Mouse (Mus musculus): ENCODE measurements around the gene Fyn.

GRCm38 (mm10) chr10:39343551-39343950 is 25.1 kb upstream of the Fyn start:
- TF ChIP-seq PAX5 (IDR thresholded peaks at IDR 0.05; ENCODE audit: low read length) (no peak), CTCF (conservative IDR thresholded peaks at IDR 0.05 in 1 of 2, IDR thresholded peaks at IDR 0.05 in 1 of 2; ENCODE audit: low read depth in 2 of 2, low read length in 2 of 2) (no peak), E2F4 (IDR thresholded peaks at IDR 0.05; ENCODE audit: insufficient replicate concordance, low read depth, low read length) (no peak), UBTF (IDR thresholded peaks at IDR 0.05; ENCODE audit: low read depth, low read length) (no peak), POLR2A (IDR thresholded peaks at IDR 0.05; ENCODE audit: low read depth, low read length) (no peak), MAFK (IDR thresholded peaks at IDR 0.05; ENCODE audit: insufficient replicate concordance, low read length) (no peak), ETS1 (conservative IDR thresholded peaks at IDR 0.05; ENCODE audit: low read depth, low read length) (no peak), ELF1 (IDR thresholded peaks at IDR 0.05; ENCODE audit: low read depth, low read length) (no peak), EP300 (IDR thresholded peaks at IDR 0.05; ENCODE audit: low read length) (no peak), RAD21 (IDR thresholded peaks at IDR 0.05; ENCODE audit: low read depth, low read length) (no peak), CHD1 (IDR thresholded peaks at IDR 0.05; ENCODE audit: low read depth, low read length) (no peak), POLR2AphosphoS2 (IDR thresholded peaks at IDR 0.05; ENCODE audit: low read depth, low read length) (no peak), ZNF384 (IDR thresholded peaks at IDR 0.05; ENCODE audit: low read depth, low read length) (no peak)
